Mouse (Mus musculus) liver, embryonic 11.5 days (tissue): ENCODE results near the gene Slc6a21. TPM values are rescaled to one million over a fixed set of nuclear protein-coding genes. Genes with fewer than 3 reads are reported as not detected.

ENCODE experiments used
- ATAC-seq: fragments of 200-750 bp; cut with Nextera tagmentation; replicated peaks from 2 replicates; pipeline ENCODE4 v1.8.0; 2017; ENCODE audit warnings: moderate number of reproducible peaks, mild to moderate bottlenecking, moderate TSS enrichment, moderate library complexity; ENCODE audit not compliant: low FRiP score
- DNase-seq: peaks from one replicate; pipeline ENCODE4 v3.0.0-alpha.2; 2017; ENCODE audit warnings: low spot score
- H3K27ac ChIP-seq: fragments of 300-500 bp; sonication (generic); 2 replicates; pipeline ENCODE4 v1.5.1; 2014; ENCODE audit warnings: mild to moderate bottlenecking, low read depth, low read length, control low read depth
- H3K27me3 ChIP-seq: fragments of 300-500 bp; sonication (generic); replicated peaks from 2 replicates; pipeline ENCODE4 v1.6.1; 2014; ENCODE audit warnings: low read length, mixed read lengths; ENCODE audit not compliant: control insufficient read depth, insufficient read depth
- H3K36me3 ChIP-seq: fragments of 300-500 bp; sonication (generic); 2 replicates; pipeline ENCODE4 v1.6.1; 2014; ENCODE audit warnings: mild to moderate bottlenecking, low read length, moderate library complexity, mixed read lengths; ENCODE audit not compliant: control insufficient read depth, insufficient read depth
- H3K4me1 ChIP-seq: fragments of 300-500 bp; sonication (generic); replicated peaks from 2 replicates; pipeline ENCODE4 v1.6.1; 2014; ENCODE audit warnings: low read length, mixed read lengths; ENCODE audit not compliant: control insufficient read depth, insufficient read depth
- H3K4me2 ChIP-seq: fragments of 300-500 bp; sonication (generic); 2 replicates; pipeline ENCODE4 v1.6.1; 2014; ENCODE audit warnings: mild to moderate bottlenecking, control low read depth, moderate library complexity
- H3K4me3 ChIP-seq: fragments of 300-500 bp; sonication (generic); 2 replicates; pipeline ENCODE4 v1.5.1; 2014; ENCODE audit warnings: low read depth, low read length, control low read depth
- H3K9ac ChIP-seq: fragments of 300-500 bp; sonication (generic); 2 replicates; pipeline ENCODE4 v1.6.1; 2014; ENCODE audit warnings: low read depth, low read length, control low read depth
- H3K9me3 ChIP-seq: fragments of 300-500 bp; sonication (generic); 2 replicates; pipeline ENCODE4 v1.6.1; 2016; ENCODE audit warnings: low read length, inconsistent platforms, mixed read lengths; ENCODE audit not compliant: control insufficient read depth
- WGBS: fragments of 180-500 bp; shearing (Covaris S2); extraction: QIAGEN DNeasy Blood & Tissue Kit; methylation state at CpG from one replicate; pipeline ENCODE4 v1.1.7; 2014; 5-methylcytosine and 5-hydroxymethylcytosine counted together
- polyA plus RNA-seq: library from polyadenylated mRNA; unstranded; fragments of >200 nt; fragmentation: Nextera tagmentation; extraction: Ambion mirVana; gene quantifications from 2 replicates; pipeline ENCODE4 v1.2.1, GENCODE M21; 2014

Slc6a21 gene
- polyA plus RNA-seq, 1 experiment from 2014 or later, result not detected

DNA sequence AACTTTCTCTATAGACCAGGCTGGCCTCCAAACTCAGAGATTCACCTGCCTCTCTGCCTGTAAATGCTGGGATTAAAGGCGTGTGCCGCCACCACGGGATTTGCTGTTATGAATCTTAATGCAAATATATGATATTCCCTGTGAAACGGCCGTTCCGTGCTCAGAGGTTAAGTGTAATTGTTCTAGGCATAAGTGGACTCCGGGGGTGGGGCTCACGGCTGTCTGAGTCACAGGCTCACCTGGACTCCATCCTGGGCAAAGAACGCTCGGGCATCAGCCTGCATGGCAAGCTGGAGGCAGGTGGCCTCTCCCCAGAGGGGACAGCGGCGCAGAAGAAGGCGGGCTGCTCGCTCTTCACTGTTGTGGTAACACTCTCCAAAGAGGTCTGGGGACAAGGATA, 39.2 kb downstream of the Slc6a21 start:
- Histone ChIP-seq H3K36me3 (no peaks in the 10 kb centered on the region; the same call in 1 of the 2 replicates), H3K4me3 (no peak overlapping the region), H3K27me3 (no peaks in the 10 kb centered on the region), H3K27ac (no peak overlapping the region), H3K9ac (no peak overlapping the region), H3K4me2 (no peak overlapping the region), H3K4me1 (no peaks in the 10 kb centered on the region), H3K9me3 (no peaks in the 10 kb centered on the region)
- DNase-seq (no peak), ATAC-seq (no peak)
- WGBS, result 89% methylated on average over 14 of the region's 14 CpGs

GRCm38 (mm10) chr7:45322245-45322644, 44.9 kb downstream of the Slc6a21 start:
- no peaks in the 10 kb centered on the region for H3K4me1 ChIP-seq
- peaks cover 5% of the 10 kb centered on the region; the same call in 1 of the 2 replicates for H3K36me3 ChIP-seq
- WGBS, result 80% methylated on average over 4 of the region's 4 CpGs

GRCm38 (mm10) chr7:45323069-45323468, 45.8 kb downstream of the Slc6a21 start:
- no peak overlapping the region for H3K4me2 ChIP-seq
- H3K36me3 ChIP-seq, result peaks cover 5% of the 10 kb centered on the region; the same call in 1 of the 2 replicates
- H3K27me3 ChIP-seq, result no peaks in the 10 kb centered on the region
- H3K9me3 ChIP-seq, result no peaks in the 10 kb centered on the region
- no peaks in the 10 kb centered on the region for H3K4me1 ChIP-seq
- H3K27ac ChIP-seq, result no peak overlapping the region
- H3K4me3 ChIP-seq, result no peak overlapping the region
- H3K9ac ChIP-seq, result no peak overlapping the region
- 84% methylated on average over 5 of the region's 5 CpGs for WGBS
- DNase-seq, result no peak
- ATAC-seq, result no peak

More at GRCm38 (mm10) chr7:45322245-45322644, 44.9 kb downstream of the Slc6a21 start:
- no peak for ATAC-seq
- Histone ChIP-seq H3K4me2 (no peak overlapping the region), H3K9ac (no peak overlapping the region), H3K27me3 (no peaks in the 10 kb centered on the region), H3K9me3 (no peaks in the 10 kb centered on the region), H3K4me3 (no peak overlapping the region), H3K27ac (no peak overlapping the region)
- no peak for DNase-seq

- no peaks in the 10 kb centered on the region; the same call in 1 of the 2 replicates for H3K27me3 ChIP-seq
- H3K9ac ChIP-seq, result no peak overlapping the region
- ATAC-seq (no peak), DNase-seq (no peak)
- H3K4me3 ChIP-seq, result no peak overlapping the region
- no peaks in the 10 kb centered on the region for H3K9me3 ChIP-seq
- H3K27ac ChIP-seq, result no peak overlapping the region
- no peak overlapping the region for H3K4me2 ChIP-seq
- H3K36me3 ChIP-seq, result peaks cover 5% of the 10 kb centered on the region; the same call in 1 of the 2 replicates
- no peaks in the 10 kb centered on the region for H3K4me1 ChIP-seq
These were observed 48.5 kb downstream of the Slc6a21 start for GRCm38 (mm10) chr7:45325800-45326199.

DNA sequence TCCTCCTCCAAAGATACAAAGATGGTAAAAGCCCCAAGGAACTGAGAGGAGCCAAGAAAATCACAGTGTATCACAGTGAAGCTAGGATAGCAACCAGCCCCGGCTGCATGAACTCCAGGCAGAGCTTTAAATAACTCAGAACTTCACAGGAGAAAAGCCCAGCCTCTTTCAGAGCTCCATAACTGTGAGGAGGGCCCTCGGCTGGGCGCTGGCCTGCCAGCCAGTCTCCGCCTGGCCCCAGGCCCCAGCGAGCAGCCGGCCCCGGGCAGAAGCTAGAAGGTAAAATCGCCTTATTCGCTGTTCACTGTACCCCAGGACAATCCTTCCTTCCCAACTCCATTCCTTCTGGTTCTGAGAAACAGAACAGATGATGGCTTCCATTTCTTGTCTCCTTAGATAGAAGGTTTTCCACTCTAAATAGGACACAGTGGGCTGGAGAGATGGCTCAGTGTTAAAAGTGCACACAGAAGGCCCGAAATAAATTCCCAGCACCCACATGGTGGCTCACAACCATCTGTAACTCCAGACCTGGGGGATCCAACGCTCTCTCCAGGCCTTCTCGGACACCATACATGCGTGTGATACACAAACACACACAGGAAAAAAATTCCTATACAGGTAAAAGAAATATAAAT, 51.6 kb downstream of the Slc6a21 start:
- 77% methylated on average over 13 of the region's 13 CpGs for WGBS
- Histone ChIP-seq H3K27ac (no peak overlapping the region), H3K9me3 (no peaks in the 10 kb centered on the region)

DNA sequence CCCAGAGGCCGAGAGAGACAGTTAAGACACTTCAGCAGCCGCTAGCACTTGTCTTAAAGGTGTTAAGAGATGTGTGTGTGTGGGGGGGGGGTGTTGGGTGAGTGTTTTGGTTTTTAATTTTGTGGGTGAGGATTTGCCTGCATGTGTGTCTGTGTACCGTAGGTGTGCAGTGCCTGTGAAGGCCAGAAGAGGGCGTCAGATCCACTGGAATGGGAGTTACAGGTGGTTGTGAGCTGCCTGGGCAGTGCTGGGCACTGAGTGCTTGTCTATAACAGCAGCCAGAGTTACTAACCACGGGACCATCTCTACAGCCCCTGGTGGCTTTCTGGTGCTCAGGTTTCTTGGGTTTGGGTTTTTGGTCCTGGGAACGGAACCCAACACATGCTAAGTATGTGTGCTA, 54.2 kb downstream of the Slc6a21 start:
- no peaks in the 10 kb centered on the region for H3K36me3 ChIP-seq
- 70% methylated on average over 6 of the region's 6 CpGs for WGBS
- no peaks in the 10 kb centered on the region for H3K9me3 ChIP-seq
- no peak overlapping the region for H3K27ac ChIP-seq
- H3K4me3 ChIP-seq, result no peak overlapping the region
- no peak overlapping the region for H3K4me2 ChIP-seq
- H3K27me3 ChIP-seq, result peaks cover 11% of the 10 kb centered on the region
- no peak overlapping the region for H3K9ac ChIP-seq
- peaks cover 14% of the 10 kb centered on the region for H3K4me1 ChIP-seq
- ATAC-seq, result no peak
- no peak for DNase-seq

More for the DNA sequence above, 51.6 kb downstream of the Slc6a21 start:
- Histone ChIP-seq H3K27me3 (peaks cover 11% of the 10 kb centered on the region; the same call in 1 of the 2 replicates), H3K36me3 (peaks cover 3% of the 10 kb centered on the region; the same call in 1 of the 2 replicates), H3K4me1 (peaks cover 9% of the 10 kb centered on the region), H3K4me3 (no peak overlapping the region), H3K9ac (no peak overlapping the region), H3K4me2 (no peak overlapping the region)
- ATAC-seq (no peak), DNase-seq (no peak)

DNA sequence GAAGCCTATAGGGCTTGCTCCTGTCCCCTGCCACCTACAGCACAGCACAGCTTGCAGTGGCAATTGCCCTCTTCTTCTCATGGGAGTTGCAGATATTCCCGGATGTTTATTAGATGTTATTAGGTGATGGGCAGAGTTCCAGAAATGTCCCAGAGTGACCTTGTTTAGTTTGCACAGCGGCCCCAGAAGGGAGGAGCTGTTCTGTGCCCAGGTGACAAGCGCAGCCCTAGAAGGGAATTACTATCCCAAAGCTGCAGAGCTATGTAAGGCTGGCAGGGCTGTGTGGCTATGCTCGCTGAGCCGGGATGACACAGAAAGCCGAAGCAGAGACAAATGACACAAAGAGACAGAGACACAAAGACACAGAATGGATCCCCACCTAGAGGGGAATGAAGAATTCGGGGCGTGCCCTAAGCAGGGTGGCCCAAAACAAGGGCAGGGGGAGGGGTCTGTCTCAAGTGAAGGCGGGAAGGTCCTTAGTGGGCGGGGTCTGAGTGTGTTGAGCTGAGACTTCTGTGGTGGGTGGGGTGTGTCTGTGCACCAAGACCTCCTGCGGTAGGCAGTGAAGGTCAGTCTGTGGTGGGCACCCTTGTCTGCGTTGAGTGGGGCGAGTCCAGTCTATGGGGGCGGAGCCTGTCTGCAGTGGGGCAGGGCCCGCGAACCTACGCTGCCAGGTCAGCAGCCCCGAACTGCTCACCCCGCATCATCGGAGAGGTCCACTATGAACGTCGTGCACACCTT, 55.5 kb downstream of the Slc6a21 start:
- Histone ChIP-seq H3K4me1 (peaks cover 16% of the 10 kb centered on the region), H3K27ac (no peak overlapping the region), H3K4me3 (peak overlapping the region; percentile 61), H3K27me3 (peaks cover 22% of the 10 kb centered on the region), H3K36me3 (no peaks in the 10 kb centered on the region), H3K9ac (peak overlapping the region; percentile 58), H3K9me3 (no peaks in the 10 kb centered on the region), H3K4me2 (peak overlapping the region; percentile 97)
- whole genome bisulfite sequencing, result 6% methylated on average over 22 of the region's 22 CpGs
- DNase-seq, result peak; percentile 50
- ATAC-seq, result peak; percentile 19; the same call in 1 of the 2 replicates

- peak within 1 kb of the TSS; percentile 61 for H3K4me3 ChIP-seq
- DNase-seq (peak; percentile 78), ATAC-seq (peak; percentile 48; the same call in 1 of the 2 replicates)
- H3K4me2 ChIP-seq, result peak within 1 kb of the TSS; percentile 97
- H3K9me3 ChIP-seq, result no peaks in the 10 kb centered on the region
- no peak within 1 kb of the TSS for H3K27ac ChIP-seq
- H3K36me3 ChIP-seq, result no peaks in the 10 kb centered on the region
- under 1% methylated on average over 37 of the region's 38 CpGs for WGBS
- H3K9ac ChIP-seq, result peak within 1 kb of the TSS; percentile 58
- peaks cover 28% of the 10 kb centered on the region for H3K27me3 ChIP-seq
- peaks cover 22% of the 10 kb centered on the region for H3K4me1 ChIP-seq
These were observed 56.2 kb downstream of the Slc6a21 start, which contains the start of gene Trpm4 for GRCm38 (mm10) chr7:45333431-45333982. Gene Trpm4 (minus strand): TSS chr7:45333780.
